Mouse (Mus musculus) ES-Bruce4 (cell line): ENCODE measurements around the gene Mepce.

ENCODE experiments used
- EP300 ChIP-seq: IDR thresholded peaks from 2 replicates; pipeline ENCODE4 v1.6.1; 2011; ENCODE audit warnings: low read depth, low read length; ENCODE audit not compliant: insufficient read depth
- POLR2A ChIP-seq: IDR thresholded peaks from one replicate; pipeline ENCODE4 v1.8.1; 2011; ENCODE audit warnings: low read length; ENCODE audit not compliant: insufficient read depth

GRCm38 (mm10) chr5:137755425-137755824 is 32.0 kb downstream of the Mepce start:
- TF ChIP-seq EP300 (no peak), POLR2A (no peak)
